Mouse (Mus musculus): ENCODE measurements around the gene Ppp2r5d.

- TF ChIP-seq GATA1 (IDR thresholded peaks at IDR 0.05; ENCODE audit: low read length) (no peak), TAL1 (IDR thresholded peaks at IDR 0.05; ENCODE audit: low read length) (no peak)
Measured at GRCm38 (mm10) chr17:46646322-46646662, 58.6 kb downstream of the Ppp2r5d start.

Measured in erythroblast, embryonic 14.5 days (primary cell).